Mouse (Mus musculus): ENCODE results near the gene Zfp433. TPM values are rescaled to one million over a fixed set of nuclear protein-coding genes. Genes with fewer than 3 reads are reported as not detected.

Zfp433 gene
- 0.20 TPM in 1 of 2 replicates, not detected in the other for polyA plus RNA-seq (2012; ENCODE audit: low replicate concordance)

GRCm38 (mm10) chr10:81704531-81705301 is at the start of gene Zfp433:
TSS of gene Zfp433 (plus strand) at chr10:81704825.

GRCm38 (mm10) chr10:81770506-81771403 is 66.1 kb downstream of the Zfp433 start, which contains the start of gene Gm3055:
TSS of gene Gm3055 (minus strand) at chr10:81771161.

Other genes starting within 250 kb of the Zfp433 start
- 206 and 375 TPM in 2 replicates for gene Nfic, start 249.2 kb upstream of the Zfp433 start, polyA plus RNA-seq (2012; ENCODE audit: low replicate concordance)
- gene Celf5, start 222.1 kb upstream of the Zfp433 start, polyA plus RNA-seq (2012; ENCODE audit: low replicate concordance): 0.23 and 0.60 TPM in 2 replicates
- 296 and 494 TPM in 2 replicates for gene Ncln, start 208.4 kb upstream of the Zfp433 start, polyA plus RNA-seq (2012; ENCODE audit: low replicate concordance)
- 34.9 and 78.0 TPM in 2 replicates for gene S1pr4, start 204.7 kb upstream of the Zfp433 start, polyA plus RNA-seq (2012; ENCODE audit: low replicate concordance)
- 30.2 and 35.0 TPM in 2 replicates for gene Gna15, start 180.6 kb upstream of the Zfp433 start, polyA plus RNA-seq (2012; ENCODE audit: low replicate concordance)
- 21.9 and 22.6 TPM in 2 replicates for gene Gna11, start 159.6 kb upstream of the Zfp433 start, polyA plus RNA-seq (2012; ENCODE audit: low replicate concordance)
- 1,673 and 2,193 TPM in 2 replicates for gene Aes, start 145.3 kb upstream of the Zfp433 start, polyA plus RNA-seq (2012; ENCODE audit: low replicate concordance)
- gene Tle2, start 130.3 kb upstream of the Zfp433 start, polyA plus RNA-seq (2012; ENCODE audit: low replicate concordance): 4.1 and 5.9 TPM in 2 replicates
- 1.3 and 9.1 TPM in 2 replicates for gene Tle6, start 103.8 kb upstream of the Zfp433 start, polyA plus RNA-seq (2012; ENCODE audit: low replicate concordance)
- 0.33 and 0.99 TPM in 2 replicates for gene BC025920, start 98.6 kb upstream of the Zfp433 start, polyA plus RNA-seq (2012; ENCODE audit: low replicate concordance)
- 83.0 and 132 TPM in 2 replicates for gene Sirt6, start 77.0 kb upstream of the Zfp433 start, polyA plus RNA-seq (2012; ENCODE audit: low replicate concordance)
- 8.5 and 13.2 TPM in 2 replicates for gene Ankrd24, start 76.3 kb upstream of the Zfp433 start, polyA plus RNA-seq (2012; ENCODE audit: low replicate concordance)
- 0.22 TPM in 1 of 2 replicates, not detected in the other for gene Gm10778, start 55.8 kb upstream of the Zfp433 start, polyA plus RNA-seq (2012; ENCODE audit: low replicate concordance)
- not detected in 2 replicates for gene Gm3055, start 66.3 kb downstream of the Zfp433 start, polyA plus RNA-seq (2012; ENCODE audit: low replicate concordance)
- 0.09 TPM in 1 of 2 replicates, not detected in the other for gene Gm4767, start 107.4 kb downstream of the Zfp433 start, polyA plus RNA-seq (2012; ENCODE audit: low replicate concordance)
- gene Gm32687, start 159.1 kb downstream of the Zfp433 start, polyA plus RNA-seq (2012; ENCODE audit: low replicate concordance): not detected in 2 replicates
- gene Zfp781, start 225.7 kb downstream of the Zfp433 start, polyA plus RNA-seq (2012; ENCODE audit: low replicate concordance): 0.15 TPM in 1 of 2 replicates, not detected in the other